Mouse (Mus musculus): ENCODE results near the gene Cytip.

Gene Cytip

DNA sequence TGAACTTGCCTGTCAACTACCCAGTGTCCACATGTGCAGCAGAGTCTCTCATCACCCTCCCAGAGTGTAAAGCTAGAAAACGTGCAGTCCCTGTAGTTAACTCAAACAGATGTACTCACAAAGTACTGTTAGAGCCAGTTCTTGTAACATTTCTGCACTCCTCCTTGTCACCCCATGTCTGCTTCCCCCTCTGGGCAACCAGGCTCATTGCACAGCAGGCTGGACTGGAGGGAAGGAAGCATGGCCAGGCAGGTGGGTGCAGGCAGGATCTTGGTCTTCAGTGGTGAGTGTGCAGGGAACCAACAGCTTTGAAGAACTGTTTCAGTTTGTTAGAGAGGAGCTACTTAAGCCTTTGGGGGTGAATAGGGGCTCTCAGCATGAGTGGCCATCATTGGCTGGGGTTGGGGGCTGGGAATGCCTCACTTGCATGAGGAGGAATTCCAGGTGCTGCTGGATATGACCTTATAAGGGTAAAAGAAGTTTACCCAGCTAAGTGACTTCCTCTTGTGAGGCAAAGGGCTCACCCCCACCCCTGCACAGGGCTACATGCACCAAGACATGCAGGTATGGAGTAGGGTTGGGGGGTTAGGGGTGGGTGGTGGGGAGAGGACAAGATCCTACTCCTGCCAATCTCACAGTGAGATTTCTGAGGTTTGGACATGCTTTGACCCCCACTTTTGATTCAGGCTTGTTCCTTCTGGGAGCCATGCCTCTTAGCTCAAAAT, 31.7 kb downstream of the Cytip start:
- no peak for DNase-seq (ENCODE audit: extremely low read depth, low read depth)

- DNase-seq (ENCODE audit: extremely low read depth, low read depth): no peak
Measured at GRCm38 (mm10) chr2:58161813-58162212, 33.5 kb downstream of the Cytip start.

GRCm38 (mm10) chr2:58160541-58161307, 34.6 kb downstream of the Cytip start:
- DNase-seq (ENCODE audit: extremely low read depth, low read depth): peak; percentile 72

DNA sequence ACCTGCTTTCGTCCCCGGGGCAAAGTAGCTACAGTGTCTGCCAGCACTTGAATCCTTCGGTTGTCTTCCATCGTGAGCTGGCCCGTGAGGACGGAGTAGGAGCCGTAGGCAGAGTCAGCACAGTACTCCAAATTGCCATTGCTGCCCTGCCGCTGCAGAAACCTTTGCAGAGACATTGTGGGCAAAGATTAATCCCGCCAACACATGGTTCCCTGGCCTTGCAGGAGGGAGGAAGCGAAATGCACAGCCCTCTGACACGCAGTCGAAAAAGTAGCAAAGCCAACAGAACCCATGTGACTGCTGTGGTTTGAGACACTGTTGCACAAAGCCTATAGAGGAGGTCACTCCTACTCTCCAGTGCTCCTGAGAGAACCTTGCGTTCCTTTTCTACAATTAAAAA, 35.5 kb downstream of the Cytip start:
- no peak for DNase-seq (ENCODE audit: extremely low read depth, low read depth)

DNA sequence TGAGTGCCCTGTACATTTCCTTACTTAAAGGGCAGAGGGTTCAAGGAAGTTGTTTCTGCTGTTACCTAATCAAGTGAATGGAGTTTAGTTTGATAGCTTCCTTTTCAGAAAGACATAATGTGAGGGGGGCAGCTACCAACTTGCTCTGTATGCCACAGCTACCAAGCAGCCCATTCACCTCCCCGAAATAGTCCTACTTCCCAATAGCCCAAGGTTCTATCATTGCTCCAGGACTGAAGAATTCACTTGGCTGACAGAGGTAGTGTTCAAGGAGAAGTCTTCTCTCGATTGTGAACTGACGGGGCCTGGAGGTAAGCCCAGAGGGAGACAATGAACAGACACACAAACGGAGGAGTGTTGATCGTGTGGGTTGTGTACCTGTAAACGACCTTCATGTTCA, 36.2 kb downstream of the Cytip start:
- DNase-seq (ENCODE audit: extremely low read depth, low read depth): no peak

DNA sequence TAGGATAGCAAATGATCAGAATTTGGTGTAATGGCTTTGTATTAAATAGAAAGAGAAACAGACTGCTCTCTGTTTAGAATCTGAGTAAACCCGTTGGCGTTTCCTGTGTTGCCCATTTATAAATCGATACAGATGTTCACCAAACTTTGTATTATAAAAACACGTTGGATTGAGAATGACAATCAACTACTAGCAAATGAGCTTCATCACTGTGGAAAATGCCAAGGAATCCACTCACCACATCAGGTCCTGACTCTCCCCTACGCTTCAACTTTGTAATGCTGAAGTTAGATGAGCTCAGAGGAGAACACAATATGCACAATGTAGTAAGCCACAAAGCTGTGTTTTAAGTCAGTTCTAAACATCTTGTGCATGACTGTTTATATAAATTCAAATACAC, 36.8 kb downstream of the Cytip start:
- no peak for DNase-seq (ENCODE audit: extremely low read depth, low read depth)

- no peak for DNase-seq (ENCODE audit: extremely low read depth, low read depth)
Measured at GRCm38 (mm10) chr2:58158107-58158506, 37.2 kb downstream of the Cytip start.

GRCm38 (mm10) chr2:58157466-58157865, 37.9 kb downstream of the Cytip start:
- DNase-seq (ENCODE audit: extremely low read depth, low read depth): no peak

DNA sequence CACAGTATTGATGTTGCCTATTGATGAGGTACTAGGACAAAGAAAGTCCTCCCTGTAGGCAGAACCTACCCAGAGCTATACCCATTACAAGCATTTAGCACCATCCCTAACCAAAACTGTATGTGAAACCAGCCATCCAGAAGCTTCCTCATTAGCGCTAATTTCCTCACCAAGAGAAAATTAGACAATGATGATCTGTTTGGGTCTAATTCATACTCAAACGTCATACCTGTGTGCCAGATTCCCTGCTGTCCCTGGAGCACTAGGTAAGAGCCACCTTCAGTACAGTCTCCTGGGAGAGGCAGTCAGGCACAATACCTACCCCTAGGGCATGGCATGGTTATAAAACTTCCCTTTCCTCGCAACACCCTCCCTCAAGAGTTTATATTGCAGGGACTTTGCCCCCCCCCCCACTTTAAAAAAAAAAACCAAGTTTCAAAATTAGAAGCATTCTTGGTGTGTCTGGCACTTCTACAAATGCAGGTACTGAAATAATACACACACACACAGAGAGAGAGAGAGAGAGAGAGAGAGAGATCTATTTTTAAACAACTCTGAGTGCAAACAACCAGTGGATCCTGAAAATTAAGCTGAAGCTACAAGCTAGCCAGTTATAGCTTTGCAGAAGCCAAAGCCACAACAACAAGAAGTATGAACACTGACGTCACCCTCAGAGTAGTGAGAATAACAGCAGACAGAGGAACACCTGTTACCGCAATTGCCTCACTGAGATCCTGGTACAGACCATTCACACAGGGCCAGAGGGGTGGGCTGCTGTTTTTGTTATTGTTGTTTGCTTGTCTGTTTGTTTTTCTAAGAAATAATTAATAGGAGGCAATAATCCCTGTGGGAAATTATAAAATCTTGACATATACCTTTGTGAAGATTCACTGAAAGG, 38.6 kb downstream of the Cytip start:
- DNase-seq (ENCODE audit: extremely low read depth, low read depth): no peak

DNA sequence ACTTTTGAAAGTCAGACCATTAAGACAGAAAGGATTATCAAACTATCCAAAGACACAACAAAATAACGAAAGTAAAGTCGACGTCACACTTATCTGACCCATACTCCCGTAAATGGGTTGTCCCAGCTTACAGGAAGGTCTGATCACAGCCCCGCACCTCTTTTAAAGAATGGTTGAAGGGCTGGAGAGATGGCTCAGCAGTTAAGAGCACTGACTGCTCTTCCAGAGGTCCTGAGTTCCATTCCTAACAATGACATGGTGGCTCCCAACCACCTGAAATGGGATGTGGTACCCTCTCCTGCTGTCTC, 39.3 kb downstream of the Cytip start:
- DNase-seq (ENCODE audit: extremely low read depth, low read depth): no peak

- DNase-seq (ENCODE audit: extremely low read depth, low read depth): peak; percentile 84
Measured at GRCm38 (mm10) chr2:58155271-58156107, 39.8 kb downstream of the Cytip start.

DNA sequence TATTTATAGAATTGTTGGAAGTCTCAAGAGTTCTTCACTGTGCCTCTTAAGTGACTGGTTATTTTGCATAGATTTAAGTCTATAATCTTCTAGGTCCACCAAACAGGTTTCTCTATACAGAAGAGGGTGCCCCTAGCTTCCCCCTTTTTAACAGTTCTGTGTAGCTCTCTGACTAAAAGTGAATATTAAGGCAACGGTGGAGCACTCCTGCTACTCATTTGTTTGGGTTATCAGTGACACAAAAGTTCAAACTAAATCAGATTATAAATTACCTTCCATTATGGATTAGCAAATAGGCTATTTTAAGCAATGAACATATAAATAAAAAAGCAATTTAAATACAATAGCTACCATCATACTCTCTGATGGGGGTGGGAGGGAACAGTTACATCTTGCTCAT, 40.8 kb downstream of the Cytip start:
- no peak for DNase-seq (ENCODE audit: extremely low read depth, low read depth)

- DNase-seq (ENCODE audit: extremely low read depth, low read depth): no peak
Measured at GRCm38 (mm10) chr2:58153742-58154141, 41.6 kb downstream of the Cytip start.

DNA sequence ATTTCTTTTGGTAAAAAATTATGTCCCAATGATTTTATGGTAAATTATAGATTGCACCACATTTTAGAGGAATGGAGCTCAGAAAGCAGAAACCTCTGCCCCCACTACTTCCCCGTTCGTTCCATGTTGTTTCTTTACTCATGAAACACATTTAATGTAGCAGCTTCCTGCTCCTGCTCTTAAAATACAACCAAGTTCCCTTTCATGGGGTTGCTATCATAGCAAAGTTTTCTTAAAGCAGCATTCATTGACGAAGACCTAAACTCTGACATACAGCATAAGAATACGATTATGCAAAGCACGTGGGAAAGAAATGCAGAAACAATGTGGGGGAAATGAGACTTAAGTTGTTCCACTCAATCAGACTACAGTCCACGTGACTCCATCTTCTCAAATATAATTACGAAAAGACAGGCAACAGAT, 45.3 kb downstream of the Cytip start:
- DNase-seq (ENCODE audit: extremely low read depth, low read depth): no peak

GRCm38 (mm10) chr2:58146572-58146971, 48.8 kb downstream of the Cytip start:
- DNase-seq (ENCODE audit: extremely low read depth, low read depth): no peak

GRCm38 (mm10) chr2:58140531-58140930, 54.8 kb downstream of the Cytip start:
- no peak for DNase-seq (ENCODE audit: extremely low read depth, low read depth)

- no peak for DNase-seq (ENCODE audit: extremely low read depth, low read depth)
Measured at GRCm38 (mm10) chr2:58138611-58139010, 56.7 kb downstream of the Cytip start.

DNA sequence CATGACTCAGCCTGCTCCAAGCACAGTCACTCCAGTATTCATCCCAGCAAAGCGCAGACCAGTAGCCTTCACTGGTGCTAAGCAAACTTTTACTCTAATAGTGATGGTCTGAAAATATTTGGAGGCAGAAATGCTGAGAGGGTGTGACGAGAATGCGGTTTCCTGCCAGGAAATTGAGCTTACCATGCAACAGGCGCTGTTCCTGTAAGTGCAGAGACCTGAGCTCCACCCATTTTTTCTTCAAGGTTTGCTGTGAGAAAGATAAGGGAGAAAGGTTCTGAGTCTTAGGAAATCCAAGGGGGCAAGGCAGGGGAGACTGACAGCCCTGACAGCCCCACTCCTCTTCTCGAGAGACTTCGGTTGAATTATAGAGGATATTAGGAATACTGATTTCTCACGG, 57.7 kb downstream of the Cytip start:
- DNase-seq (ENCODE audit: extremely low read depth, low read depth): peak; percentile 90

- DNase-seq (ENCODE audit: extremely low read depth, low read depth): no peak
Measured at GRCm38 (mm10) chr2:58136526-58136925, 58.8 kb downstream of the Cytip start.

DNA sequence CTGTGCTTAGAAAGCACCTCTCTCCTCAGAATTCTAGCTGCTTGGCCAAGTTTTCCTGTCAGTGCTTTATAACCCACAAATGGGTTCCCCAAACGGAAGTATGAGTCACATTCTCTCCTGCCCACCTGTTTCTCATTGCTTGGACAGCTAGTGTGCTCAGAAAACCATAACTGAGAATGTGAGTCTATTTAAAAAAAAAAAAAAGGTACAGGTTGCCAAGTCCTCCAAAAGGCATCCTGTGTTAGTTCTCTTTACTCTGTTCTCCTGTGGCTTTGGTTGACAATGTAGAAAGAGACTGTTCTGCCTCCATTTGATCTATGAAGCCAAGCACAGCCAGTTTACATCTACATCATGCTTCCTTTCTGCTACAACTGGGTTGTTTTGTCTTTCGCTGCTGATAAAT, 60.3 kb downstream of the Cytip start:
- no peak for DNase-seq (ENCODE audit: extremely low read depth, low read depth)

GRCm38 (mm10) chr2:58132597-58132996, 62.7 kb downstream of the Cytip start:
- DNase-seq (ENCODE audit: extremely low read depth, low read depth): no peak

Measured in MEL-GATA-1-ER (cell line).